Mouse (Mus musculus): ENCODE results near the gene Rpl9-ps1. TPM values are rescaled to one million over a fixed set of nuclear protein-coding genes. Genes with fewer than 3 reads are reported as not detected.

Rpl9-ps1 gene
- polyA plus RNA-seq, 1 experiment from 2014 or later = not detected

DNA sequence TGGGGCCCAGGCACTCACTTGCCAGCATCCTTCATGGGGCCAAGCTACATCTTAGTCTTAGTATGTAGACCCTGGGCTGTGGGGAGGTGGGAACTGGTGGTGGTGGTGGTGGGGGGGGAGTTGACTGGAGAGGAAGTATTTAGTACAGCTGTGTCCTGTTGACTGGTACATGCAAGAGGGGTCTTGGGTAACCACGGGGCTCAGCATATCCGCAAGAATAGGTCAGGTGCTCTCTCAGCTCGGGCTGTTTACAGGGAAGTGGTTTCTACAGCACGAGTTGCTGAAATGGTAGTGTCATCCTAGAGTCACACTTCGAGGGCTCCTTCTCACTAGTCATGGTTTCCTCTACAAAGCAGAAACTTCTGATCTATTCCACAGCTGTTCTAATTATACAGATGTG, 5.3 kb downstream of the Rpl9-ps1 start:
- 89% methylated on average over 5 of the region's 5 CpGs for WGBS
- Histone ChIP-seq H3K4me3 (no peak overlapping the region), H3K36me3 (no peaks in the 10 kb centered on the region), H3K9ac (no peak overlapping the region), H3K4me2 (replicated peaks) (no peak overlapping the region), H3K27ac (no peak overlapping the region), H3K27me3 (no peaks in the 10 kb centered on the region), H3K4me1 (peaks cover 2% of the 10 kb centered on the region; the same call in 1 of the 2 replicates), H3K9me3 (replicated peaks) (no peaks in the 10 kb centered on the region)
- ATAC-seq (ENCODE audit: low FRiP score) = no peak

GRCm38 (mm10) chr11:83639533-83639932, 5.9 kb downstream of the Rpl9-ps1 start:
- no peak overlapping the region for H3K4me2 ChIP-seq (replicated peaks)
- H3K27me3 ChIP-seq = no peaks in the 10 kb centered on the region
- H3K4me1 ChIP-seq = peaks cover 2% of the 10 kb centered on the region; the same call in 1 of the 2 replicates
- no peak overlapping the region for H3K9ac ChIP-seq
- no peaks in the 10 kb centered on the region for H3K9me3 ChIP-seq (replicated peaks)
- WGBS = 70% methylated on average over 3 of the region's 3 CpGs
- no peaks in the 10 kb centered on the region for H3K36me3 ChIP-seq
- H3K4me3 ChIP-seq = no peak overlapping the region
- H3K27ac ChIP-seq = no peak overlapping the region
- ATAC-seq (ENCODE audit: low FRiP score) = no peak

DNA sequence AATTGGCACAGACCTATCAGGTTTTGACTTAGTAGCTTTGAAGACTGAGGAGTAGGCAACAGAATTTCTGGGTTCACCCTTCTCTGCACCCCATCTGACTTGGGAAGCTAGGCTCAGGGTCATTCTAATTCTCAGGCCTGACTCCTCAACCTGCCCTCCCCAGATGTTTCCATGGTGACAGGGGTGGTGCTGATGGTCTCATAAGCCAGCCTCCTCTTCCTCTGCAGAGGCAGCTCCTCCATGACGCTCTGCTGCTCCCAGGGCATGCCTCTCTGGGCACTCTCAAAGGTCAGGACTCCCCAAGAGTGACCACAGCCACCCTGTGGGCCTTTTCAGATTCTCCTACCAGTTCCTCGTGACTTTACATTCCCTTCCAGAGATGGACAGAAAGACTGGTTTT, 6.5 kb downstream of the Rpl9-ps1 start:
- 47% methylated on average over 2 of the region's 2 CpGs for WGBS
- Histone ChIP-seq H3K27ac (no peak overlapping the region), H3K9ac (no peak overlapping the region), H3K4me2 (replicated peaks) (no peak overlapping the region), H3K4me1 (peaks cover 2% of the 10 kb centered on the region; the same call in 1 of the 2 replicates), H3K27me3 (no peaks in the 10 kb centered on the region), H3K36me3 (no peaks in the 10 kb centered on the region), H3K9me3 (replicated peaks) (no peaks in the 10 kb centered on the region), H3K4me3 (no peak overlapping the region)
- ATAC-seq (ENCODE audit: low FRiP score) = no peak

- no peak overlapping the region for H3K4me2 ChIP-seq (replicated peaks)
- 87% methylated on average over 1 of the region's 1 CpGs for WGBS
Observed at GRCm38 (mm10) chr11:83636742-83637235, 8.6 kb downstream of the Rpl9-ps1 start.

GRCm38 (mm10) chr11:83634898-83635297, 10.5 kb downstream of the Rpl9-ps1 start:
- Histone ChIP-seq H3K4me2 (replicated peaks) (no peak overlapping the region), H3K27ac (no peak overlapping the region), H3K36me3 (no peaks in the 10 kb centered on the region), H3K27me3 (no peaks in the 10 kb centered on the region), H3K9ac (no peak overlapping the region), H3K9me3 (replicated peaks) (no peaks in the 10 kb centered on the region), H3K4me3 (no peak overlapping the region), H3K4me1 (peaks cover 2% of the 10 kb centered on the region; the same call in 1 of the 2 replicates)
- 94% methylated on average over 2 of the region's 2 CpGs for WGBS
- no peak for ATAC-seq (ENCODE audit: low FRiP score)

More at GRCm38 (mm10) chr11:83636742-83637235, 8.6 kb downstream of the Rpl9-ps1 start:
- ATAC-seq (ENCODE audit: low FRiP score) = no peak
- Histone ChIP-seq H3K27ac (no peak overlapping the region), H3K9ac (no peak overlapping the region), H3K27me3 (no peaks in the 10 kb centered on the region), H3K9me3 (replicated peaks) (no peaks in the 10 kb centered on the region), H3K36me3 (no peaks in the 10 kb centered on the region), H3K4me3 (no peak overlapping the region), H3K4me1 (peaks cover 2% of the 10 kb centered on the region; the same call in 1 of the 2 replicates)

- no peaks in the 10 kb centered on the region for H3K9me3 ChIP-seq (replicated peaks)
- no peak overlapping the region for H3K27ac ChIP-seq
- no peak overlapping the region for H3K4me3 ChIP-seq
- WGBS = 61% methylated on average over 4 of the region's 4 CpGs
- no peak overlapping the region for H3K9ac ChIP-seq
- peaks cover 2% of the 10 kb centered on the region; the same call in 1 of the 2 replicates for H3K4me1 ChIP-seq
- no peak for ATAC-seq (ENCODE audit: low FRiP score)
- H3K27me3 ChIP-seq = no peaks in the 10 kb centered on the region
- H3K4me2 ChIP-seq (replicated peaks) = no peak overlapping the region
- H3K36me3 ChIP-seq = no peaks in the 10 kb centered on the region
Observed at GRCm38 (mm10) chr11:83634425-83634824, 11.0 kb downstream of the Rpl9-ps1 start.

DNA sequence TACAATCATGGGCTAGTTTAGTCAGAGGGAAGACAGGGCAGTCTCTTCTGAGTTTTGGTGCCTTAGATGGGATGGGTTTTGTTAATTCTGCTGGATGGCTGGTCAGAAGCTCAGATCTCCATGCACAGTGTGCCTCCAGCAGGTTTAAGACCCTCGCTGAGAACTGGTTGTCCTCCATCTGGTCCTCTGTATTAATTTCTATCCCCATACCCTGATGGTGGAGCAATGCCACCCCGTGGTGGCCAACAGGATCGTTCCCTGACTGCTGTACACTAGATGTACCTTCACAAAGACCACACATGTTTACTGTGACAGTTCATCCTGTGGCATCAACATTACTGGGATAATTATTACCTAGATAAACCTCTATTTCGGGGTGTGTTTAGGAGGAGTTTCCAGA, 12.7 kb downstream of the Rpl9-ps1 start:
- Histone ChIP-seq H3K9me3 (replicated peaks) (no peaks in the 10 kb centered on the region), H3K27ac (no peak overlapping the region), H3K4me2 (replicated peaks) (no peak overlapping the region), H3K36me3 (no peaks in the 10 kb centered on the region), H3K27me3 (no peaks in the 10 kb centered on the region), H3K4me1 (no peaks in the 10 kb centered on the region), H3K4me3 (no peak overlapping the region), H3K9ac (no peak overlapping the region)
- 61% methylated on average over 4 of the region's 4 CpGs for WGBS
- no peak for ATAC-seq (ENCODE audit: low FRiP score)

- no peaks in the 10 kb centered on the region for H3K4me1 ChIP-seq
- H3K27me3 ChIP-seq = no peaks in the 10 kb centered on the region
- WGBS = 89% methylated on average over 2 of the region's 2 CpGs
- no peak overlapping the region for H3K4me2 ChIP-seq (replicated peaks)
- H3K36me3 ChIP-seq = no peaks in the 10 kb centered on the region
- H3K9ac ChIP-seq = no peak overlapping the region
- H3K4me3 ChIP-seq = no peak overlapping the region
- no peak for ATAC-seq (ENCODE audit: low FRiP score)
- no peaks in the 10 kb centered on the region for H3K9me3 ChIP-seq (replicated peaks)
- H3K27ac ChIP-seq = no peak overlapping the region
Observed at GRCm38 (mm10) chr11:83631065-83631464, 14.4 kb downstream of the Rpl9-ps1 start.

DNA sequence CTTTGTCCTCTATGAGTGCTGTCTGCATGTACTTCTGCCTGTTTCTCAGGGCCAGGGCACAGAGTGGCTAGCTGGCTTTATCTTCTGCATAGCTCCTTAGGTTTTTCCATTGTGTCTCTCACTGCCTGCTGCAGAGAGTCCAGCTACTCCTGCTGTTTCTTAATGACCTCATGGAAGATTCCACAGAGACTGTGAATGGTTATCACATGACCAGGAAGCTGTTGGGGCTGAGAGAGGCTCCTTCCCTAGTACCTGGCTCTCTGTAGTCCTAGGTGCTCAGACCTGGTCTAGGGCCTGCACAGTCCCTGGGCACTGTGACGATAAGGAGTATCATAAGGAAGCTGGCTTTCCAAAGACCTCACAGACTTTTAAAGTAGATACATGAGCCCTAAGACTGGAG, 14.8 kb downstream of the Rpl9-ps1 start:
- Histone ChIP-seq H3K4me1 (no peaks in the 10 kb centered on the region), H3K36me3 (no peaks in the 10 kb centered on the region), H3K27ac (no peak overlapping the region), H3K4me2 (replicated peaks) (no peak overlapping the region), H3K9me3 (replicated peaks) (no peaks in the 10 kb centered on the region), H3K27me3 (no peaks in the 10 kb centered on the region), H3K4me3 (no peak overlapping the region), H3K9ac (no peak overlapping the region)
- ATAC-seq (ENCODE audit: low FRiP score) = no peak
- WGBS = 85% methylated on average over 1 of the region's 1 CpGs

DNA sequence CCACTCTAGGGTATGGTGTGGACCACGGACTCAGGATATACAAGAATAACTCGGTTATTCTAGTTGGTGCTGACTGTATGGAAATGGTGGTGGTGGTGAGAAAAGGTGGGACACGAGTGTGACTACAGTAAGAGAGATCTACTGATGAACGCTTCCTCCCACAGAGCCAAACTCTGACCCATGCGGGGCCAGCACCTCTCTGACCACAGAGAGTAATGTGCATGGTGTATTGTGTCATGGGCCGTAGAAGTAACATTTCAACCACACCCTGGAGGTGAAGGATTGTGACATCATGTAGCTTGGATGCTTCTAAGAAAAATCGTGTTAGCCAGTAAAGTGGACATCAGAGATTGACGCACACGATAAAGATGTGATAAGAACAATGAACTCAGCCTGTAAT, 16.6 kb downstream of the Rpl9-ps1 start:
- 92% methylated on average over 9 of the region's 9 CpGs for WGBS
- Histone ChIP-seq H3K4me3 (no peak overlapping the region), H3K4me1 (no peaks in the 10 kb centered on the region), H3K9me3 (replicated peaks) (no peaks in the 10 kb centered on the region), H3K4me2 (replicated peaks) (no peak overlapping the region), H3K27me3 (no peaks in the 10 kb centered on the region), H3K27ac (no peak overlapping the region), H3K36me3 (no peaks in the 10 kb centered on the region), H3K9ac (no peak overlapping the region)
- ATAC-seq (ENCODE audit: low FRiP score) = no peak

DNA sequence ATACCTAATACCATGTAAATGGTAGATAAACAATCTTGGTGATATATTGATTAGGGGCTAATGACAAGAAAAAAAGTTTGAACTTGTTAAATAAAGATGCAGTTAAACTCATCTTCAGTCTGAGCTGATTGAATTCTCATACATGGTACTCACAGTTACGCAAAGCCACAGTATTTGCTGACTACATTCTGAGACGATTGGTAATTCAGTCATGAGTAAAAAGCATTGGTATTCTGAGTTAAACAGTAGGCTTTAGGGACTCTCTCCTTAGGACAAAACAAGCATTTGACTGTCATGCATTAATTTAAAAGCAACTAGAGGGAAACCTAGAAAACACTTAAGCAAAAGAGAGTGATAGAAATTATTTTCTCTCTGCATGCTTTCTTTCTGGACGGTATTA, 21.8 kb downstream of the Rpl9-ps1 start:
- no peak overlapping the region for H3K4me3 ChIP-seq
- WGBS = 93% methylated on average over 3 of the region's 3 CpGs
- no peaks in the 10 kb centered on the region for H3K9me3 ChIP-seq (replicated peaks)
- no peak for ATAC-seq (ENCODE audit: low FRiP score)
- no peaks in the 10 kb centered on the region for H3K4me1 ChIP-seq
- no peak overlapping the region for H3K27ac ChIP-seq
- H3K27me3 ChIP-seq = no peaks in the 10 kb centered on the region
- H3K4me2 ChIP-seq (replicated peaks) = no peak overlapping the region
- no peaks in the 10 kb centered on the region for H3K36me3 ChIP-seq
- H3K9ac ChIP-seq = no peak overlapping the region

DNA sequence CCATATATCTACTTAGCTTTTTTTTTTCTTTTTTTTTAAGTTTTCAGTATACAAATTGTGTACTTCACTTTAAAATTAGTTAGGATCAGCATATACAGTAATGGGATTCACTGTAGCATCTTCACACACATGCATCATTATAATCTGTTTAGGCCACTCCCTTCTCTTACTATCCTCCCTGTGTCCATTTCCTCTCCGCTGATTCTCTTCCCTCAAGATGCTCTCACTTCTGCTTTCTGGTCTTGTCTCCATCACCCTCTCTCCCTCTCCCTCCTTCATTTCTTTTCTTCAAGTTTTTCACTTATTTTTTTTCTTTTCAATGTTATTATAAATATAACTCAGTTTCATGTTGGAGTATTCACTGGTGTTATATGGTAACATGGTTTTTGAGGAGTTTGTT, 26.4 kb downstream of the Rpl9-ps1 start:
- 91% methylated on average over 1 of the region's 1 CpGs for WGBS
- no peaks in the 10 kb centered on the region for H3K27me3 ChIP-seq
- H3K9me3 ChIP-seq (replicated peaks) = no peaks in the 10 kb centered on the region
- no peak overlapping the region for H3K4me3 ChIP-seq
- H3K9ac ChIP-seq = no peak overlapping the region
- H3K27ac ChIP-seq = no peak overlapping the region
- no peaks in the 10 kb centered on the region for H3K4me1 ChIP-seq
- H3K4me2 ChIP-seq (replicated peaks) = no peak overlapping the region
- ATAC-seq (ENCODE audit: low FRiP score) = no peak
- H3K36me3 ChIP-seq = no peaks in the 10 kb centered on the region

DNA sequence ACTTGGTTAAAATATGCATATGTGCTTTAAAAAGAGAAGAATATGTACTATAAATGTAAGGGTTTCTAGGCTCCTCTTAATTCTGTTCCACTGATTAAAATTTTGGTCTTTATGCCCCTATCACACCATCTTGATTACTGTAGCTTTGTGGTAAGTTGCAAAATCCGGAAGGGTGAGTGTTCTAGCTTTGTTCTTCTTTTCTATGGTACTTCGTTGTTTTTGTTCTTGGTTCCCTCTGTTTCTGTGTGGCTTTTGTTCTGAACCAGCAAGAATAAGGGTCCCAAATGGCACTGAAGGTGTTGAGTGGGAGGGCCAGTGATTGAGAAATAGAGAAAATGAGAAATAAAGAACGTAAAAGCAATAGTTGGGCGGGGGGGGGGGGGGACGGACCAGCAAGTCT, 27.2 kb downstream of the Rpl9-ps1 start:
- Histone ChIP-seq H3K4me1 (no peaks in the 10 kb centered on the region), H3K27me3 (no peaks in the 10 kb centered on the region), H3K4me3 (no peak overlapping the region), H3K27ac (no peak overlapping the region), H3K4me2 (replicated peaks) (no peak overlapping the region), H3K9ac (no peak overlapping the region), H3K36me3 (no peaks in the 10 kb centered on the region), H3K9me3 (replicated peaks) (no peaks in the 10 kb centered on the region)
- ATAC-seq (ENCODE audit: low FRiP score) = no peak
- WGBS = 55% methylated on average over 5 of the region's 5 CpGs
